Mouse (Mus musculus) thymus, adult 2 months (tissue): ENCODE measurements around the gene Cenpf.

Experiments used
- CTCF ChIP-seq: fragments of 200-500 bp; IDR thresholded peaks from 2 replicates; pipeline ENCODE4 v1.5.1; 2012; ENCODE audit warnings: mild to moderate bottlenecking, control low read depth, low read length, moderate library complexity, borderline replicate concordance; ENCODE audit not compliant: control insufficient read depth, poor library complexity, insufficient read depth; ENCODE audit errors: extremely low read depth
- POLR2A ChIP-seq: fragments of 200-500 bp; IDR thresholded peaks from 2 replicates; pipeline ENCODE4 v1.6.1; 2012; ENCODE audit warnings: mild to moderate bottlenecking, low read length, control low read depth, moderate library complexity; ENCODE audit not compliant: control insufficient read depth, poor library complexity, insufficient read depth; ENCODE audit errors: extremely low read depth

GRCm38 (mm10) chr1:189663437-189663836 is 24.4 kb downstream of the Cenpf start:
- TF ChIP-seq POLR2A (no peak), CTCF (no peak)
